ENCODE assay signal across 26 mouse cellular contexts in genomic region chr1:163483098-163483497, GRCm38 (mm10).
"Had no signal": no experiment of that assay in that cellular context is flagged by ENCODE, and none has a peak within 500 bp of the region (broad histone marks: within the 10 kb centered on the region; RNA-seq: fewer than 3 reads in every experiment).

No protein-coding gene starts in this region.

- H3K4me3 ChIP-seq: gastrocnemius, adult 2 months; heart, adult 2 months; heart, embryonic 13.5 days; heart, embryonic 15.5 days; intestine, embryonic 15.5 days; layer of hippocampus, adult 2 months; left cerebral cortex, adult 2 months; limb, embryonic 10.5 days; limb, embryonic 12.5 days had no signal

- H3K4me1 ChIP-seq: heart, embryonic 13.5 days; heart, embryonic 15.5 days; intestine, embryonic 15.5 days had no signal

- ATAC-seq: hindbrain, embryonic 16.5 days; inflammation-experienced regulatory T-cells, adult 6 months; intestine, embryonic 15.5 days; intestine, postnatal 0 days had no signal

- H3K9me3 ChIP-seq: heart, embryonic 13.5 days; heart, embryonic 15.5 days; intestine, embryonic 15.5 days; limb, embryonic 10.5 days; limb, embryonic 12.5 days had no signal

- H3K36me3 ChIP-seq: heart, embryonic 13.5 days; heart, embryonic 15.5 days; intestine, embryonic 15.5 days; limb, embryonic 10.5 days; limb, embryonic 12.5 days had no signal

- H3K4me2 ChIP-seq: heart, embryonic 11.5 days; heart, embryonic 13.5 days; heart, embryonic 15.5 days; hindbrain, embryonic 14.5 days; intestine, embryonic 15.5 days; limb, embryonic 12.5 days; liver, embryonic 11.5 days had no signal

- H3K9ac ChIP-seq: heart, embryonic 13.5 days; heart, embryonic 15.5 days; hindbrain, embryonic 14.5 days; intestine, embryonic 15.5 days; limb, embryonic 12.5 days had no signal

- H3K27me3 ChIP-seq: heart, embryonic 13.5 days; heart, embryonic 15.5 days; intestine, embryonic 15.5 days; limb, embryonic 12.5 days had no signal

- H3K27ac ChIP-seq: gastrocnemius, adult 2 months; heart, adult 2 months; heart, embryonic 13.5 days; heart, embryonic 15.5 days; hindbrain, embryonic 14.5 days; intestine, embryonic 15.5 days; layer of hippocampus, adult 2 months; left cerebral cortex, adult 2 months; limb, embryonic 10.5 days; limb, embryonic 12.5 days had no signal

- DNase-seq: gastrocnemius, adult 2 months; gastrocnemius, postnatal 10 days; gastrocnemius, postnatal 25 days; heart, adult 11 months; heart, adult 2 months; heart, postnatal 14 days; heart, postnatal 36 days; kidney, adult 18-20 months; kidney, adult 8-10 months; kidney, postnatal 10 days; kidney, postnatal 25 days; kidney, postnatal 4 days; liver had no signal
